Mouse (Mus musculus) stomach, postnatal 0 days (tissue): Measurements from ENCODE around the gene Pml. TPM values are rescaled to one million over a fixed set of nuclear protein-coding genes. Genes with fewer than 3 reads are reported as not detected.

Experiments used
- ATAC-seq: fragments of 200-750 bp; cut with Nextera tagmentation; 2 replicates; pipeline ENCODE4 v1.8.0; 2017; ENCODE audit not compliant: low FRiP score, low TSS enrichment
- DNase-seq: peaks from one replicate; pipeline ENCODE4 v3.0.0-alpha.2; 2016; ENCODE audit warnings: low spot score
- H3K27ac ChIP-seq: fragments of 300-500 bp; sonication (generic); replicated peaks from 2 replicates; pipeline ENCODE4 v1.5.1; 2014; ENCODE audit warnings: mild to moderate bottlenecking, control low read depth
- H3K27me3 ChIP-seq: fragments of 300-500 bp; sonication (generic); 2 replicates; pipeline ENCODE4 v1.6.1; 2014; ENCODE audit warnings: low read length; ENCODE audit not compliant: control insufficient read depth, insufficient read depth
- H3K36me3 ChIP-seq: fragments of 300-500 bp; sonication (generic); 2 replicates; pipeline ENCODE4 v1.6.1; 2014; ENCODE audit warnings: low read length, mixed read lengths; ENCODE audit not compliant: control insufficient read depth, insufficient read depth
- H3K4me1 ChIP-seq: fragments of 300-500 bp; sonication (generic); replicated peaks from 2 replicates; pipeline ENCODE4 v1.6.1; 2014; ENCODE audit warnings: antibody characterized with exemption; ENCODE audit not compliant: control insufficient read depth, insufficient read depth
- H3K4me2 ChIP-seq: fragments of 300-500 bp; sonication (generic); replicated peaks from 2 replicates; pipeline ENCODE4 v1.6.1; 2014; ENCODE audit warnings: low read depth, mild to moderate bottlenecking, control low read depth, moderate library complexity
- H3K4me3 ChIP-seq: fragments of 300-500 bp; sonication (generic); 2 replicates; pipeline ENCODE4 v1.5.1; 2014; ENCODE audit warnings: low read depth, low read length, control low read depth
- H3K9ac ChIP-seq: fragments of 300-500 bp; sonication (generic); 2 replicates; pipeline ENCODE4 v1.6.1; 2014; ENCODE audit warnings: mild to moderate bottlenecking, low read length, control low read depth, mixed read lengths
- H3K9me3 ChIP-seq: fragments of 300-500 bp; sonication (generic); 2 replicates; pipeline ENCODE4 v1.6.1; 2016; ENCODE audit warnings: low read length; ENCODE audit not compliant: control insufficient read depth
- CTCF ChIP-seq: IDR thresholded peaks from 2 replicates; pipeline ENCODE4 v1.5.1; 2016; ENCODE audit warnings: antibody characterized with exemption, low read depth, mild to moderate bottlenecking, moderate library complexity
- EP300 ChIP-seq: optimal IDR thresholded peaks from 2 replicates; pipeline ENCODE3; 2016; ENCODE audit warnings: antibody characterized with exemption
- WGBS: fragments of 180-500 bp; shearing (Covaris S2); extraction: QIAGEN DNeasy Blood & Tissue Kit; methylation state at CpG from one replicate; pipeline ENCODE4 v1.1.7; 2014; 5-methylcytosine and 5-hydroxymethylcytosine counted together
- polyA plus RNA-seq: library from polyadenylated mRNA; unstranded; fragments of >200 nt; fragmentation: Nextera tagmentation; extraction: Ambion mirVana; gene quantifications from 2 replicates; pipeline ENCODE4 v1.2.1, GENCODE M21; 2015

Pml gene
- polyA plus RNA-seq, 1 experiment from 2014 or later: 5.2 TPM

DNA sequence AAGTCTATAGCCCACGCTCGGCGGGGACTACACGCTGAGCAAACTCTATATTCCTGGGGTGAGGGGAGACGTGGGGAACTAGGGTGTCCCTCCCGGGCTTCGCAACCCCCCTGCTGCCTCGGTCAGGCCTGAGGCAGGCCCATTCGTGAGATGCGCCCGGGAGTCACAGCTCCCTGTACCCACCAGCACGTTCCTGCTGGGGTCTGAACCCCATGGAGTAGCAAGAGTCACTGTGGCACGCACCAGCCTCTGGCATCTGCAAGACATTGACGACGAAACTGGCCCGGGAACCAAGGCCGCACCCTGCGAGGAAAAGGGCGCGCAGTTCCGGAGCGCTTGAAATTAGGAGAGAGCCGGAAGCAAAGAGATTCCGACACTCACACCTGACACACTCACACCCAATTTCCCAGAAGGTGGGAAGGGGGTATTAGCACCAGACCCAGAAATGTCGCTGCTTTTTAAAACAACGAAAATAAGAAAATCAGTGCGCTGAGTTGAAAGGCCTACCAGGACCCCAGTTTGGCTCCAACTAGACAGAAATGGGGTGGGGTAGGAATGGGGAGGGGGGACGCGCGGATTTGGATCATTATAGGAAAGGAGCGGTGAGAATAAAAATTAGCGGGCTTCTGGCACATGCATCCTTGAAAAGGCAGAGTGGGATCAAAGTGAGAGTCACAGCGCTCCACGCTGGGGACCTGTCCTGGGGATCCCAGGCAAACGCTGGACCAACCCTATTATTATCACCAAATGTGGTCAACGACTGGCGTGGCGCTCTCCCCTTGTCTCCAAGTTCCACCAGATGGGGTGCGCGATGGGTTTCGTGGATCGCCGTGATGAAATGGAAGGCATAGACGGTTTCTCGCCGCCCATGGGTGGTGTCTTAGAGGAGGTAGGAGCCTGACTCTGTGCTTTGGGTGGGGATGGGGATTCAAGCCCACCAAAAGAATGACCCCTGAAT lies 52.7 kb downstream of the Pml start:
- TF ChIP-seq CTCF (no peak), EP300 (no peak)
- H3K36me3 ChIP-seq: no peaks in the 10 kb centered on the region
- no peak overlapping the region for H3K27ac ChIP-seq
- ATAC-seq (no peak), DNase-seq (no peak)
- H3K9ac ChIP-seq: no peak overlapping the region
- WGBS: 9% methylated on average over 46 of the region's 46 CpGs
- peak overlapping the region; percentile 32; the same call in 1 of the 2 replicates for H3K4me2 ChIP-seq
- peak overlapping the region; percentile 15 for H3K4me3 ChIP-seq
- no peaks in the 10 kb centered on the region for H3K4me1 ChIP-seq
- no peaks in the 10 kb centered on the region for H3K9me3 ChIP-seq
- H3K27me3 ChIP-seq: peaks cover 40% of the 10 kb centered on the region

DNA sequence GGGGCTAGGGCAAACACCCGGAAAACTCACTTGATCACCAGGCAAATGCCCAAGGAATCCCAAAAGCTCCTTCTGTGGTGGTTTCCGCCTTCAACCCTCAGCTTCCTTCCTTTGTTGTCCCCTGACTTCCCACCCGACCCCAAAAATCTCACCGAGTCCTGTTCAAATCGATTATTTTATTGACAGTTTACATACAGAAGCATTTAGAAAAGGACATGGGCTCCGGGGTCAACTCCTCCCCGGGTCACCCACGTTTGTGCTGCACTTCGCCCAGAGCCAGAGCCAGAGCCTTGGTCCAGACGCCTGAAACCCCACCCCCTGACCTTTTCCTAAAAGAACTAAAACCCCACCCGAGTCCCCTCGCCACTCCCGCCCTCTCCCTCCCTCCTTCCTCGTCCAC lies 53.4 kb downstream of the Pml start:
- Histone ChIP-seq H3K27me3 (peaks cover 36% of the 10 kb centered on the region), H3K4me2 (no peak overlapping the region), H3K4me3 (no peak overlapping the region; the same call in 1 of the 2 replicates), H3K27ac (no peak overlapping the region), H3K4me1 (no peaks in the 10 kb centered on the region), H3K9me3 (no peaks in the 10 kb centered on the region), H3K36me3 (no peaks in the 10 kb centered on the region), H3K9ac (no peak overlapping the region)
- no peak for DNase-seq
- no peak for TF ChIP-seq EP300
- ATAC-seq: no peak
- WGBS: 7% methylated on average over 14 of the region's 14 CpGs

GRCm38 (mm10) chr9:58195671-58196070 lies 53.9 kb downstream of the Pml start:
- no peaks in the 10 kb centered on the region for H3K4me1 ChIP-seq
- no peak overlapping the region for H3K27ac ChIP-seq
- H3K36me3 ChIP-seq: no peaks in the 10 kb centered on the region
- no peak overlapping the region for H3K4me3 ChIP-seq
- H3K4me2 ChIP-seq: no peak overlapping the region
- no peak overlapping the region for H3K9ac ChIP-seq
- 38% methylated on average over 1 of the region's 1 CpGs for WGBS
- peaks cover 33% of the 10 kb centered on the region for H3K27me3 ChIP-seq
- ATAC-seq (no peak), DNase-seq (no peak)
- no peaks in the 10 kb centered on the region for H3K9me3 ChIP-seq
- TF ChIP-seq EP300 (no peak), CTCF (no peak)

DNA sequence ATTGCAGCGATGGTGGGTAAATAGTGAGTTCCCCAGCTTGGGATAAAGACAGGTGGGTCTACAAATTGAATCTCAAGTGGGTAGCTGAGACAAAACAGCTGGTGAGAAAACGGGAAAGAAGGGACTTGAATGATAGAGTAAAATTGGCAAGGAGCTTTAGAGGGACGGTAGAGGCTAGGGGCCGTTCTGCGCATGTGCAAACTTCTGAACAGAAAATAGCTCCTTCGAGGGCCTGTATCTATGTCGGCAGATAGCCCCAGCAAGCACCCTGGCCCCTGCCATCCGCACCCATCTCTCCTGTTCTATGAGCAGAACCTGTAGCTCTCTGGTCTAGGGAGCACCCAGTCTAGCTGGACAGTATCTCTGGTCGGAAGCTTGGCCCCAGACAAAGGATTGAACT lies 55.4 kb downstream of the Pml start:
- no peak for TF ChIP-seq CTCF
- no peak for TF ChIP-seq EP300
- Histone ChIP-seq H3K4me3 (no peak overlapping the region), H3K4me1 (no peaks in the 10 kb centered on the region), H3K9me3 (no peaks in the 10 kb centered on the region), H3K4me2 (no peak overlapping the region), H3K27me3 (peaks cover 20% of the 10 kb centered on the region; the same call in 1 of the 2 replicates), H3K36me3 (no peaks in the 10 kb centered on the region), H3K9ac (no peak overlapping the region), H3K27ac (no peak overlapping the region)
- no peak for ATAC-seq
- 70% methylated on average over 9 of the region's 9 CpGs for WGBS
- no peak for DNase-seq

GRCm38 (mm10) chr9:58184456-58184855 lies 65.1 kb downstream of the Pml start:
- no peak for DNase-seq
- 58% methylated on average over 6 of the region's 6 CpGs for WGBS
- ATAC-seq: no peak
- H3K27ac ChIP-seq: no peak overlapping the region
- no peaks in the 10 kb centered on the region for H3K27me3 ChIP-seq
- no peak overlapping the region for H3K4me3 ChIP-seq
- no peak for TF ChIP-seq CTCF
- TF ChIP-seq EP300: no peak
- no peaks in the 10 kb centered on the region for H3K4me1 ChIP-seq
- no peaks in the 10 kb centered on the region for H3K9me3 ChIP-seq
- no peak overlapping the region for H3K9ac ChIP-seq
- no peaks in the 10 kb centered on the region for H3K36me3 ChIP-seq
- no peak overlapping the region for H3K4me2 ChIP-seq

DNA sequence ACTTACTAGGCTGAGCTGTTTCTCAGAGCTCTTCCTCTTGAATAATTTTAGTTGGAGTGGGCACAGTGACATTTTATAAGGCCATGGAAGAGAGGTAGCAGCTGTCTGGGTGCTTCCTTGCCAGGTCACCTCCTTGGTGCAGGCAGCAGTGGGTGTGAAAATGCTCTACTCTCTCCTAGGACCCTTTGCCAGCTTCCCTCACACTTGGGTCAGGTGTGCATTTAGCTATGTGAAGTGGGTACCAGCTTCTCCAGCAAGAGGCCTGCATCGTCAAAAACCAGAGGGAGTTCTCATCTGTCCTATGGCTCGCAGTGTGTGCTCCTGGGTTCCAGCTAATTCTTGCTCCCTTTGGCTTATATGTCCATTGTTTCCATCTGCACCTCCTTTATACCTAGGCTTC lies 70.2 kb downstream of the Pml start:
- WGBS: 87% methylated on average over 2 of the region's 2 CpGs
- Histone ChIP-seq H3K36me3 (no peaks in the 10 kb centered on the region), H3K4me3 (no peak overlapping the region), H3K4me1 (no peaks in the 10 kb centered on the region), H3K9ac (no peak overlapping the region), H3K4me2 (no peak overlapping the region), H3K27ac (no peak overlapping the region), H3K9me3 (no peaks in the 10 kb centered on the region), H3K27me3 (no peaks in the 10 kb centered on the region)
- TF ChIP-seq EP300: no peak
- TF ChIP-seq CTCF: no peak
- DNase-seq (no peak), ATAC-seq (no peak)
